Mouse (Mus musculus): ENCODE data around the gene Pgm2l1.

Gene Pgm2l1

DNA sequence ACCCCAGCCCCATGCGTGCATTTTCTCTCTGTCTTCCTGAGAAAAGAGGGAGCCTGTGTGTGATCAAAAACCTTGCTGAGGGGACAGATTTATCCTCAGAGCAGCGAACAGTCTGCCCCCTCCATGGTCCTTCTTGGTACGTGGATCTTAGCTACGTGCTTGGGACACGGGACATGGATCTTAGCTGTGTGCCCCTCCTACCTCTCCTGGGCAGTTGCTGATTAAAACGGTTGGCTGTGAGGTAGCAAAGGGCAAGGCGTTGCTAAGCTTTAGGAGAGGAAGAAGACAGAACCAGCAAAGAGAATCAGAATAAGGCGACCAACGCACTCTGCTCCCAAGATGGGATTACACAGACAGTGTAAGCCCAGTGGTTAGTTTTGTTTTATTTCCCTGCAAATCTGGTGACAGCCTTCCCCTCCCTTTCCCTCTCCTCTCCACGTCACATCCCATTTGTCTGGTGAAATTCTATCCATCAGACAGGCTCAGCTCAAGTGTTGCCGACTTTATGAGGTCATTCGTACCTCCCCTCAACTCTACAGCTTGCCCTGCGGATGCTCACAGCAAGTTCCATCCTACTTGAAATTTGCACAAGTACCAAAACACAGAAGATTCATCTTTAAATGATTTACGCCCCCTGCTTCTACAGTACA lies 71.8 kb downstream of the Pgm2l1 start:
- DNase-seq, result no peak

- DNase-seq, result no peak
These were observed 74.2 kb downstream of the Pgm2l1 start for GRCm38 (mm10) chr7:100301390-100301789.

DNA sequence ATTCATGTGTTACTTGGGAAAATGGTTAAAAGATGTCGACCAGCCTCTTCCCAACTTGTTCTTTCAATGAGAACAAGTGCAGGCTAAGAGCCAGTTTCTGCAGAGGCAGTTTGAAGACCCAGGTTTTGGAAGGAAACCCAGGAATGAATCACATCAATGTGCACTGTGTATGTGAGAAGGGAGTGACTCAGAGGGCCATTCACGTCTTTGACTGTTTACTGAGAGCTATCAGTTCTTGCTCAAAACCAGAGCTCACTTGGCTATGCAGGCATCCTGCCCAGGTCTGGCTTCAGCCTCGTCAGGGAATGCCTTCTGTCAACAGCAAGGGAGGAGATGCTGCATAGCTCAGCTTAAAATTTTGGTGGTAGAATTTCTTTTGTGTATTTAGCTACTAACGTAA lies 75.1 kb downstream of the Pgm2l1 start:
- no peak for DNase-seq

DNA sequence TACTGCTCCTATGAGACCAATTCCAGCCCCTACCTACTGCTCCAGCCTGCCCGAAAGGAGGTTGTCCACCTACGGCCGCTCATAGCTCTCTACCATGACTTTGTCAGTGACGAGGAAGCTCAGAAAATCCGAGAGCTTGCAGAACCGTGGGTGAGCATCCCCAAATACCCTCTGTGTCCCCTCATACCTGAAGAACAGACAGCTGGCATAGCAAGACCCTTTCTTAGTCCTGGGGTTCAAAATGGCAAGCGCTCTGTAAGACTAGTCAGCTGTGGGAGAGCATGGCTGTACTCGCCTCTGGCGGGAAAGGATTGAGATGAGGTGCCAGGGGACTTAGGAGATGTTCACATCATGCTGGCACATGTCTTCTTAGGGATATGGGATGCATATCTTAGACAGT lies 78.7 kb downstream of the Pgm2l1 start:
- no peak for DNase-seq

GRCm38 (mm10) chr7:100307872-100308653 lies 80.9 kb downstream of the Pgm2l1 start:
- no peak for DNase-seq

DNA sequence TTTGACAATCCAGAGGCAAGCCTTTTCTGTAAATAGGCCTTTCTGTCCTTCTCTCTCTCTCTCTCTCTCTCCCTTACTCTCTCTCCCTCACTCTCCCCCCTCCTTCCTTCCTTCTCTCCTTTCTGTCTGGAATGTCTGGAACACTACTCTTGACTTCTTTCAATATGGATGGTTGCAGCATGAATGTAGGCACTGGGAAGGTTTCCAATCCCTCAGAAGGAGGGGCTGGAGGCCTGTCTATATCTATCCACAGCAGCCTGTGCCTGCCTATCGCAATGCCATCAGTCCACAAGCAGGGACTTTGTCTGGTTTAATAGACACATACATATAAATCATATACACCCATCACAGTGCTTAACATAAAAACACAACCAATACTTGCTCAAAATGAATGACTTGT lies 82.0 kb downstream of the Pgm2l1 start:
- no peak for DNase-seq

DNA sequence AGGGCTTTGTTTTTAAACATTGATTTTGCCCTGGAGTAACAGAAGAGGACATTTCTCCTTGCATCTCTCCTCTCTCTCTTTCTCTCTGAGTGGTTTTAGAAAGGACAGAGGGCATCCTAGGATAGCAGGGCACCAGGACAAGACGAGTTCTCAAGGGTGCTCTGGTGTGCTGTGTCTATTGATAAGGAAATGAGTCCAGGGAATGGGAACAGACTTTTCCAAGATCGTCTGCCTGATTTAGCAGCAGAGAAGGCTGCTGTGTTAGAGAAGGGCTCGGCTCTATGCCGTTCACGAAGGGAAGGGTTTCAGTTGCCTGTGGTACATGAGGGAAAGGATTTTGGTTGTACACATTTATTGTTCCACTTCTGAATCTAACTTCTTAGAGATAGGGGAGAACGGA lies 82.5 kb downstream of the Pgm2l1 start:
- DNase-seq, result no peak

DNA sequence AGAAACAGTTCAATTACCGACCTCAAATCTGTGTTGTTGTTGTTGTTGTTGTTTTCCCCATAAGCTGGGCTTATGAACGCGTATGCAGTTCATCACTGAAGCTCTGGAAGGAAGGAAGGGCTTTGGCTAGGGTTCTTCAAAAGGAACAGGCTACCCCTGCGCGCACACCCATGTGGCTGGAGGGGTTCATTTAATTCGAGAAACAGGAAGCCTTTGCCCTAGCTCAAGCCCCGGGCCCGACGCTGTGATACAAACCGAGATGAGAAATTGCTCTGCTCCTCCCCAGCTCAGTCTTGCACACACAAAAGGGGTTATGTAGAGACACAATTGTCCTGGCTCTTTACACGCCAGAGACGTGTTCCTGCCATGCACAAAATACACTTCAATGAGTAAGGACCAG lies 83.1 kb downstream of the Pgm2l1 start:
- DNase-seq, result no peak

- DNase-seq, result no peak
These were observed 85.5 kb downstream of the Pgm2l1 start for GRCm38 (mm10) chr7:100312716-100313115.

GRCm38 (mm10) chr7:100316924-100317323 lies 89.7 kb downstream of the Pgm2l1 start:
- DNase-seq, result no peak

- DNase-seq, result no peak
These were observed 90.3 kb downstream of the Pgm2l1 start for GRCm38 (mm10) chr7:100317534-100317933.

GRCm38 (mm10) chr7:100323721-100324120 lies 96.5 kb downstream of the Pgm2l1 start:
- peak in 1 of 2 experiments; percentile 12 for DNase-seq

DNA sequence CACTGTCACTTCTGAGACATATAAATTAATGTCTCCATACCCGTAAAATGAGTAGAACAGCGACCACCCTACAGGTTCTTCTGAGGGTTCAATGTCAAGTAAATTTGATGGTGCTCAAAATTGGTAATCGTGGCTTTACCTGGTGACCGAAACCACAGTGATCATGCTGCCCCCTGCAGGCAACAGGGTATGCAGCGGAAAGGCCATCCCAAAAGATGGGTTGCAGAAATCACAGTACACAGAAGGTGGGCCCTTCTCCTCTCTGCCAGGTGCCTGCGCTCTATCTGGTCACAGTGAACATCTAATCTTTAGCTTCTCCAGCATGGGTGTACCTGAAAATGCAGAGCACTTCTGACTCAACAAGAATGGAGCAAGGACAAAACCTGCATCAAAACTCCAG lies 98.3 kb downstream of the Pgm2l1 start:
- DNase-seq, result peak; percentile 24 to 66

DNA sequence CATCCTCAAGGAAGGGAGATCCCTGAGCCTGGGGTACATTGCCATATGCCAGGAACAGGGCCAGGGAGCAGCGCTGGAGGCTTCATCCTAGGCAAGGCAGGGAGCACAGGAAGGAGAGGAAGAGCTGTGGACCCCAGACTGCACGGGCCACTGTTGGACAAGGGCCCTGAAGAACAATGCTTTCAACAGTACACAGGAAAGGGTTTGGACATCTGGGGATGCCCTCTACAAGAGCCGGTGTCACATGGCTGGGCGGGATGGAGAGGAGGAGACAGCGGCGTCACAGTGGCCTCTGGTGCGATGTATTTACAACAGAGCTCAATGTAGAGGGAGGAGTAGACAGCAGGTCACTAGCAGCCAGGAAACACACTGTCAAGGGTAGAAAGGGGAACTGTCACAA lies 100.3 kb downstream of the Pgm2l1 start:
- DNase-seq, result peak in 1 of 2 experiments; percentile 15
